Mouse (Mus musculus): ENCODE results near the gene Cadm2. TPM values are rescaled to one million over a fixed set of nuclear protein-coding genes. Genes with fewer than 3 reads are reported as not detected.

Gene Cadm2
- not detected in 2 replicates for polyA plus RNA-seq (2012; ENCODE audit: insufficient read depth, low replicate concordance)

DNA sequence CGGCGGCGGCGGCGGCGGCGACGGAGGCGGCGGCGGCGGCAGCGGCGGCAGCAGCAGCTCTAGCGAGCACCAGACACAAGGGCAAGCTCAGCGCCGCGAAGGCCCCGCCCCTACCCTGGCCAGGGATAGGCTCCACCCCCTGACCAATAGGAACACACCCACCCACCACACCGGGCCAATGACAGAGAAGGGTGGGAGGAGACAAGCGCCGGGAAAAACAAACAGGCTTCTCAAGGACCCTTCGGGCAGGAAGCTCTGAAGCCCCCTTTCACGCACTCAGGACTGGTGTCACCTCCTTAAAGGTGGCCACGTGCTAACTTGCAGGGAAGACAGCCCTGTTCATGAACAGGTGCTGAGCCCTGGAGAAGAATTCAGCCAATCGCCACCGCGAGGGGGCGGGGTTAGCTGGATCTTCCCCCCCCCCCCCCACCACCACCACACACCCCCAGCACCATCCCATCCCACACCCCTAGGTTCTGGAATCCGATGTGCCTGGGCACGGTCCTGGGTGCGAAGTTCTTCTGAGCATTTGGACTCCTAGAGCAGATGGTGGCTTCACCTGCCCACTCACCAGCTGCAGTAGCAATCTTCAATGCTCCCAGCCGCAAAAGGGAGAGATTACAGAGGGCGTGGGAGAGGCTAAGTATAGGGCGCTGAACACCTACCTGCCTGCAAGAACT lies at the start of gene Cadm2:
Gene Cadm2, minus strand, starts transcription at position 83 of the 680 bp plus-strand sequence.
- Histone ChIP-seq H3K4me1 (peaks cover 26% of the 10 kb centered on the region), H3K36me3 (replicated peaks; ENCODE audit: low read length) (no peaks in the 10 kb centered on the region), H3K4me3 (replicated peaks) (peak within 1 kb of the TSS; percentile 92), H3K9me3 (no peaks in the 10 kb centered on the region), H3K27me3 (replicated peaks) (peaks cover 42% of the 10 kb centered on the region)
- TF ChIP-seq GATA1 (IDR thresholded peaks at IDR 0.05; ENCODE audit: borderline replicate concordance, low read length) (no peak), FLI1 (IDR thresholded peaks at IDR 0.05; ENCODE audit: low read length) (no peak)

GRCm38 (mm10) chr16:67646930-67647329 lies 26.2 kb upstream of the Cadm2 start:
- H3K4me1 ChIP-seq, result no peaks in the 10 kb centered on the region
- TF ChIP-seq GATA1 (IDR thresholded peaks at IDR 0.05; ENCODE audit: borderline replicate concordance, low read length), result no peak
- TF ChIP-seq FLI1 (IDR thresholded peaks at IDR 0.05; ENCODE audit: low read length), result no peak
- no peaks in the 10 kb centered on the region for H3K9me3 ChIP-seq
- H3K4me3 ChIP-seq (replicated peaks), result no peak overlapping the region
- H3K36me3 ChIP-seq (replicated peaks; ENCODE audit: low read length), result no peaks in the 10 kb centered on the region
- no peaks in the 10 kb centered on the region for H3K27me3 ChIP-seq (replicated peaks)

GRCm38 (mm10) chr16:67643651-67644050 lies 22.9 kb upstream of the Cadm2 start:
- Histone ChIP-seq H3K36me3 (replicated peaks; ENCODE audit: low read length) (no peaks in the 10 kb centered on the region), H3K4me3 (replicated peaks) (no peak overlapping the region), H3K9me3 (no peaks in the 10 kb centered on the region), H3K27me3 (replicated peaks) (no peaks in the 10 kb centered on the region), H3K4me1 (no peaks in the 10 kb centered on the region)
- TF ChIP-seq FLI1 (IDR thresholded peaks at IDR 0.05; ENCODE audit: low read length) (no peak), GATA1 (IDR thresholded peaks at IDR 0.05; ENCODE audit: borderline replicate concordance, low read length) (no peak)

DNA sequence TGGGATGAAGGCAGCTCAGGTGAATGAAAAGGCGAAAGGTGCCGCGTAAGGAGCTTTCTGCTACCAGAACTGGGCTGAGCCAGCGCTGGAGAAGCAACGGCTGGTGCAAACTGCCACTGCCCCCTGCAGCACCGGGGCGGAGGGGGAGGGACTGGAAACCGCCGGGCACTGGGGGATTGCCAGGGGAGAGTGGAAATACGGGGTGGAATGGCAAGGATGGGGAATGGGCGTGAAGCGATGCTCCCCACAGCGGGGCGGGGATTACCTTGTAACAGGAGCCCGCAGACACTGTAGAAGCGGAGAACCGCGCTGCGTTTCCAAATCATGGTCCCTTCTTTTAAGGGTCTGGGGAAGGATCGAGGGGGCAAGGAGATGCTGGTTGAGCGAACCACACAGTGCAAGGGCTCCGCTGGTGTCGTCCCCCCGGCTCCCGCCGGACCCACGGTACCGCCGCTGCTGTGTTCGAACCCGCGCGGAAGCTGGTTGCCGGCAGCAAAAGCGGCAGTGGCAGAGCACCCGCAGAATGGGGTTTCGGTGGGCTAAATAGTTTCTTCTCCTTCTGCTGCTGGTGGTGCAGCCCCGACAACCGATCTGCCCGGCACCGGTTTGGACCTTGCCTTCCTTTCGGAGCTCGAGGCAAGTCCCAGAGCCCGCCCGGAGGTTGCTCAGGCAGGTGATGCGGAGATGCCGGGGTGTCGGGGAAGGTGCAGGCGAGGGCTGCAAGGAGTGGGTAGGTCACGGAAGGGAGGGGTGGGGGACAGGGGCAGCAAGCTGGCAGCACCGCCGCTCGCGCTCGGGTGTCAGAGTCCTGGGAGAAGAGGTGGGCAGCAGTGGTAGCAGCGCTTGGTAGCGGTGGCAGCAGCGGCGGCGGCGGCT lies 564 bp downstream of the Cadm2 start:
- Histone ChIP-seq H3K36me3 (replicated peaks; ENCODE audit: low read length) (no peaks in the 10 kb centered on the region), H3K27me3 (replicated peaks) (peaks cover 44% of the 10 kb centered on the region), H3K9me3 (no peaks in the 10 kb centered on the region), H3K4me3 (replicated peaks) (peak overlapping the region; percentile 92), H3K4me1 (peaks cover 26% of the 10 kb centered on the region)
- TF ChIP-seq FLI1 (IDR thresholded peaks at IDR 0.05; ENCODE audit: low read length) (no peak), GATA1 (IDR thresholded peaks at IDR 0.05; ENCODE audit: borderline replicate concordance, low read length) (no peak)

- TF ChIP-seq FLI1 (IDR thresholded peaks at IDR 0.05; ENCODE audit: low read length) (no peak), GATA1 (IDR thresholded peaks at IDR 0.05; ENCODE audit: borderline replicate concordance, low read length) (no peak)
- H3K4me3 ChIP-seq (replicated peaks), result peak overlapping the region; percentile 92
- H3K4me1 ChIP-seq, result peaks cover 26% of the 10 kb centered on the region
- no peaks in the 10 kb centered on the region for H3K9me3 ChIP-seq
- peaks cover 44% of the 10 kb centered on the region for H3K27me3 ChIP-seq (replicated peaks)
- H3K36me3 ChIP-seq (replicated peaks; ENCODE audit: low read length), result no peaks in the 10 kb centered on the region
Measured at GRCm38 (mm10) chr16:67619416-67619815, 1.3 kb downstream of the Cadm2 start.

DNA sequence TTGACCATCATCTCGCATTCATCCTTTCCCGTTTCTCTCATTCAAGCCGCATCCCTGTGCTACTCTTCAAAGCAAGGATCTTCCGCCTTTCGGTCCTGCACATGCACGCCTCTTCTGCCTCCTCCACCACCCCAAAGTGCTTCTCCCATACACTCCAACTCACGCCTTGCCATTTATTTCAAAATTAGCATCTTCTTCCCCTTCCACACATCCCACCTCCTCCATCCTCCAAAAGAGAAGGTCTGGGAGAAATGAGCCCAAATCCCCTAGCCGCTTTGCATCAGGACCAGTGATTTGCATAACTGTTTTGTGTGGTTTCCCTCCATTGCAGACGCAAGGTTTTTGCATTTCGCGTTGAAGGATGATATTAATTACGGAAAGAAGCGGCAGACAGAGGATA lies 1.9 kb downstream of the Cadm2 start:
- H3K4me3 ChIP-seq (replicated peaks), result no peak overlapping the region
- H3K27me3 ChIP-seq (replicated peaks), result peaks cover 44% of the 10 kb centered on the region
- peaks cover 26% of the 10 kb centered on the region for H3K4me1 ChIP-seq
- H3K36me3 ChIP-seq (replicated peaks; ENCODE audit: low read length), result no peaks in the 10 kb centered on the region
- no peaks in the 10 kb centered on the region for H3K9me3 ChIP-seq
- no peak for TF ChIP-seq FLI1 (IDR thresholded peaks at IDR 0.05; ENCODE audit: low read length)
- TF ChIP-seq GATA1 (IDR thresholded peaks at IDR 0.05; ENCODE audit: borderline replicate concordance, low read length), result no peak

DNA sequence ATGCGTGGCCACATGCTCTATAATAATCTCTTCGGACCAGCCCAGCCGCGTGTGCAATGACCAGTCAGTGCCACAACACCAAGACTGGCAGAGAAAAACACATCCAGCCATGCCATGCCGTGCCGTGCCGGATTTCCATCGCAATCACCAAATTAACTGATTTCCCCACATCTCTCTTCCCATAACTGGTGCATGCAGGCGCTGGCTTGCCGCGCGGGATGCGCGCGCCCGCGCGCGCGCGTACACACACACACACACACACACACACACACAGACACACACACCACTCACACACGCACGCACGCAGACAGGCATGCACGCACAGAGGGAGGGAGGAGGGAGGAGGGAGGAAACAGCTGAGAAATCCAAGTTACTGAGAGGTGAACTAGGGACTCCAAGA lies 2.9 kb downstream of the Cadm2 start:
- H3K27me3 ChIP-seq (replicated peaks), result peaks cover 44% of the 10 kb centered on the region
- no peaks in the 10 kb centered on the region for H3K9me3 ChIP-seq
- no peak for TF ChIP-seq GATA1 (IDR thresholded peaks at IDR 0.05; ENCODE audit: borderline replicate concordance, low read length)
- no peak for TF ChIP-seq FLI1 (IDR thresholded peaks at IDR 0.05; ENCODE audit: low read length)
- H3K4me1 ChIP-seq, result peaks cover 26% of the 10 kb centered on the region
- no peaks in the 10 kb centered on the region for H3K36me3 ChIP-seq (replicated peaks; ENCODE audit: low read length)
- H3K4me3 ChIP-seq (replicated peaks), result peak overlapping the region; percentile 50

DNA sequence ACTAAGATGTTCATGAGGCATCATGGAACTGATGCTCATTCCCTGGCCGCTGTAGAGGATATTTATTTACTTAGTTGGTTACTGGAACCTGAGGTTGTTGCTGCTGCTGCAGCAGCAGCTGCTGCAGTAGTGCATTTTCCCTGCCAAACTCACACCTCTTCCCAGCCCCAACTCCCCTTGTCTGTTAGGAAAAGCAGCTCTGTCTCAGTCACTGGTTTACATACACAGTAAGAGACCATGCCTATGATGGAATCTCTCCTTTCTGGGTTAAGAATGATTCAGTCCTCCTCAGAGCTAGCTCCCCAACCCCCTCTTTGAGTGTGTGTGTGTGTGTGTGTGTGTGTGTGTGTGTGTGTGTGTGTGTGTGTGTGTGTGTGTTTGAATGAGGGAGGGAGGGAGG lies 3.5 kb downstream of the Cadm2 start:
- TF ChIP-seq FLI1 (IDR thresholded peaks at IDR 0.05; ENCODE audit: low read length) (no peak), GATA1 (IDR thresholded peaks at IDR 0.05; ENCODE audit: borderline replicate concordance, low read length) (no peak)
- H3K27me3 ChIP-seq (replicated peaks), result peaks cover 44% of the 10 kb centered on the region
- H3K4me3 ChIP-seq (replicated peaks), result no peak overlapping the region
- peaks cover 26% of the 10 kb centered on the region for H3K4me1 ChIP-seq
- H3K9me3 ChIP-seq, result no peaks in the 10 kb centered on the region
- no peaks in the 10 kb centered on the region for H3K36me3 ChIP-seq (replicated peaks; ENCODE audit: low read length)

DNA sequence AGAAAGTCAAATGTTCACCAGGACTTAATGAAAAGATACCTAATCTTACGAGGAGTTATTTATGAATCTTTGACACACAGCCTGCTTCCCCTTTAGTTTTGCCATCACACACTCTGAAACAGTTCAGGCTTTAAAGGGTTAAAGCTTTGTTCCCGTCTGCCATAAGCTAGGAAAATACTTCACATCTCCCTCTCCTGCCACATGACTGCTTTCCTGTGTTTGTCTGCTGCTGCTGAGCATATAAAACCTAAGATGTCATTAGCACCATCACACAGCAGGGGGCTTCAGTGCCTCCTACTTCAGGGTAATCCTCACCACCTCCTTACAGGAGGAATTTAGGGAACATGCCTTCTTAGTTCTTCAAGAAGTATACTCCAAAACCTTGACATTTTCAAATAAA lies 6.8 kb downstream of the Cadm2 start:
- no peak overlapping the region for H3K4me3 ChIP-seq (replicated peaks)
- TF ChIP-seq GATA1 (IDR thresholded peaks at IDR 0.05; ENCODE audit: borderline replicate concordance, low read length) (no peak), FLI1 (IDR thresholded peaks at IDR 0.05; ENCODE audit: low read length) (no peak)
- peaks cover 23% of the 10 kb centered on the region for H3K27me3 ChIP-seq (replicated peaks)
- no peaks in the 10 kb centered on the region for H3K36me3 ChIP-seq (replicated peaks; ENCODE audit: low read length)
- H3K4me1 ChIP-seq, result peaks cover 6% of the 10 kb centered on the region; the same call in 1 of the 2 replicates
- no peaks in the 10 kb centered on the region for H3K9me3 ChIP-seq
